Mouse (Mus musculus) heart, adult 8-10 months (tissue): ENCODE measurements at regions not wholly inside any gene's neighbourhood (a gene's known extent, or its start where the extent isn't known, plus 50 kb on each side); places are given as distances from the start of the nearest gene placed in this dataset.

Experiments
- DNase-seq: peaks from one replicate; pipeline ENCODE4 v3.0.0; 2022; ENCODE audit warnings: low spot score

GRCm38 (mm10) chr2:117399487-117399886, 56.7 kb upstream of the Rasgrp1 start:
- no peak for DNase-seq

GRCm38 (mm10) chr2:117403425-117404175, 60.8 kb upstream of the Rasgrp1 start:
- no peak for DNase-seq

DNA sequence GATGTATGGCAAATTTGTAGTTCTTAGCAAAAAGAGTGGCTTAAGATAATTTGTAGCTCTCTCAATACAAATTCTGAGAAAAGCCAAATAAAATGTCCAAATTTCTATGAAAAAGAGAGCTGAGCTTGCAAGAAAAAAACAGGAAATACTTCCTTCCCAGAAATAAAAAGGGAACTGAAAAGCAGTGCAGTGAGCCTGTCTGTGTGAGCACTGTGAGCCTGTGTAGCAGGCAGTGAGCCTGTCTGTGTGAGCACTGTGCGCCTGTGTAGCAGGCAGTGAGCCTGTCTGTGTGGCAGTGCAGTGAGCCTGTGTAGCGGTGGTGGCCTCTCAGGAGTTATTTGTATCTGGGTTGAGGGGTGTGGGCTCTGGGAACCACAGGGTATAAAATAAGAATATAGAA, 62.7 kb upstream of the Rasgrp1 start:
- no peak for DNase-seq

- no peak for DNase-seq
These were observed 65.4 kb upstream of the Rasgrp1 start for GRCm38 (mm10) chr2:117408241-117408640.

- DNase-seq: no peak
These were observed 69.3 kb upstream of the Rasgrp1 start for GRCm38 (mm10) chr2:117412045-117412606.

DNA sequence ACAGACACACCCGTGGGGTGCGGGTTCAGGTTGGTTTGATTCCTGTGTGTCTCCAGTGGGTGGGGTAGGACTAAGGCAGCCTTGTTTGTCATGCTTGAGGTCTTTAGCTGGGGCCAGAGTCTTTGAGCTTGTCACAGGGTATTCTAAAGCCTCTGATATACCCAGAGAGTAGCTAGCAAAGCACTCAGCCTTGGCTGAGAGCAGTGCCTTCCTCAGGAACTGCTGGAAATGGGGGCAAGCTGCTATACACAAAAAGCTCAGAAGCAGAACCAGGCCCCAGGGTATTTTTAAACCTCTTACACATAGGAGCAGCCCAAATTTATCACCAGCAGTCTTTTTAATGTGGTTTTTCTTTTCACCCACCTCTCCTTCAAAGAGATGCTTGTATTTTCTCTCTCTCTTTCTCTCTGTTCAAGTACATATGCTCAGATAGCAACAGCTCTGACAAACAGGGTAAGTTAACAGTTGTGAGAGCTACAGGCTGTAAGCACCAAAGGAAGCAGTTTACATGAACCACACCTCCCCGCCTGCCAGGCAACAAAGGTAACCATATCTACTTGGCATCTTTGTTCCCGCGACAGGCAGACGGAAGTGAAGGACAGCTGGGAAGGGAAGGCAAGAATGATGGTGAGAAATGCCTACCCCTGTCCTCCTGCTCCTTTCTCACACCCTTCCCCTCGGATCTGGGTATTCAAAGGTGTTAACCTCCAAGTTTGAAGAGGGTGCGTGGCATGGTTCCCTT, 74.6 kb upstream of the Rasgrp1 start:
- no peak for DNase-seq

DNA sequence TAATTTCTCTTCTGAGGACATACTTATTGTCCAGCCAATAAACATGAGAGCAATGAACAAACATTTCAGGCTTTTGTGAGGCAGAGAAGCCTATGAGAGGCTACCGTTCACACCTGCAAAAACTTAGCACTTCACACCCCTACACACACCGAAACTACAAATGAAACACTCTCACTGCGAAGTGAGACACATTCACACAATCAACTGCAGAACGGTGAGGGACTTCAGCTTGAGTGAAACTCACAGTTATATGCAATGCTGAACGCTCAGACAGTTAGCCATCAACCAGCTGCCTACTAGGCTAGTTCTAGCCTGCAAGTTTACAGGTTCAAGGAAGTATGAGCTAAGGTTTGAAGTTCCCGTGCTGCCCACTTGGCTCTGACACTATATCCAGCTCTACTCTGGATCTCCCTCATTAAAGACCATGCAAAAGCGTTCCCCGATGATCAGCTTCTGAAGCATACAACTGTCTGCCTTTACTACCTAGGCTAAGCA, 75.4 kb upstream of the Rasgrp1 start:
- DNase-seq: no peak

- DNase-seq: no peak
These were observed 75.9 kb upstream of the Rasgrp1 start for GRCm38 (mm10) chr2:117418711-117419110.

GRCm38 (mm10) chr2:117421376-117421775, 78.6 kb upstream of the Rasgrp1 start:
- no peak for DNase-seq

- no peak for DNase-seq
These were observed 80.0 kb upstream of the Rasgrp1 start for GRCm38 (mm10) chr2:117422756-117423155.

GRCm38 (mm10) chr2:117429205-117429604, 86.4 kb upstream of the Rasgrp1 start:
- no peak for DNase-seq

DNA sequence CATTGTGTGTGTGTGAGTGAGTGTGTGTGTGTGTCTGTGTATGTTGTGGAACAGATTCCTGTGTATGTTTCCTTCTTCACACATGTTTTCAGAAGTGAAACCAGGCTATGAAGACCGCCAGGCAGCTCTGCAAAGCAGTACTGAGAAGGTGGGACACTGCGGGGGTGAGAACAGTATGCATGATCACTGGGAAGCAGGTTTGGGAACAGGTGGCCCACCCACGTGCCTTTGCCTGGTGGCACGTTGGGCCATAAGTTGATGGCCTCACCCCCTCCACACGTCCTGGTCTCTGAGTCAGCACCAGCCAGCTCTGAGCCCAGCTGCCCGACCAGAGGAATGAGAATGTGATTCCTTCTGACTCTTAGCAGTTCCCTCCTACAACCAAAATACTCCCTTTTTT, 89.2 kb upstream of the Rasgrp1 start:
- no peak for DNase-seq

- no peak for DNase-seq
These were observed 90.1 kb upstream of the Rasgrp1 start for GRCm38 (mm10) chr2:117432923-117433322.

DNA sequence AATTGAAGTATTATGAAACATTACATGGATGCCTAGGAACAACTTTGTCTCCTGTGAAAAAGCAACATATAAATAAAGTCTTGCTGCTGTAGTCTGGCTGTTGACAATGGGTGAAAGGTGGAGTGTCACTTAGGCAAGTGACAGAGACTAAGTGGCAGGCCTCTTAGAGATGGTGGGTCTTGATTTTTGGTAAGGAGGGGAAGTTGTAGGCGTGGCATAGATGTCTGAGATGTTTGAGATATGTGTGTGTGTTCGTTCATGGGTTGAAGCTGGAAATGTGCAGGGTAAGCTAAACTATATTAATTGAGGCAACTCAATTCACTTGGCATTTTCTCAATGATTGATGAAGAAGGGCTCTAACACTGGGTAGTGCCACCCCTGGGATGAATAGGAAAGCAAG, 90.7 kb upstream of the Rasgrp1 start:
- DNase-seq: no peak

DNA sequence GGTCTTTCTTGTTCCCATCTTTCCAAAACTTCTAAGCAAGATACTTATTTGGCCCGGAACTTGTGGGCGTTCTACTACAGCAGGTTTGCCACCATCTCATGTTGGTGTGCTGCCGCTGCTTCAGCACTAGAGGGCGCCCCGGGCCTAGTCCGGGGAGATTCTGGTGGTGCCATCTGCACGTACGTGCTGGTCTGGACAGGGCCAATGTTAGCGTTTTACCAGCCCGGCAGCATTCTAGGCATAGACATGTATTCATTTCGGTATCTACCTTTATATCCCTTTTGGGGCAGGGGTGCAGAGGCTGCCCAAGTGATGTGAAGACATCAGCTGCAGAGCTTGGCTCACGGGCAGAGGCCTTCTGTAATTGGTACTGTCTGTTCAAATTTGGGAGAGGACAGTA, 95.3 kb upstream of the Rasgrp1 start:
- no peak for DNase-seq

DNA sequence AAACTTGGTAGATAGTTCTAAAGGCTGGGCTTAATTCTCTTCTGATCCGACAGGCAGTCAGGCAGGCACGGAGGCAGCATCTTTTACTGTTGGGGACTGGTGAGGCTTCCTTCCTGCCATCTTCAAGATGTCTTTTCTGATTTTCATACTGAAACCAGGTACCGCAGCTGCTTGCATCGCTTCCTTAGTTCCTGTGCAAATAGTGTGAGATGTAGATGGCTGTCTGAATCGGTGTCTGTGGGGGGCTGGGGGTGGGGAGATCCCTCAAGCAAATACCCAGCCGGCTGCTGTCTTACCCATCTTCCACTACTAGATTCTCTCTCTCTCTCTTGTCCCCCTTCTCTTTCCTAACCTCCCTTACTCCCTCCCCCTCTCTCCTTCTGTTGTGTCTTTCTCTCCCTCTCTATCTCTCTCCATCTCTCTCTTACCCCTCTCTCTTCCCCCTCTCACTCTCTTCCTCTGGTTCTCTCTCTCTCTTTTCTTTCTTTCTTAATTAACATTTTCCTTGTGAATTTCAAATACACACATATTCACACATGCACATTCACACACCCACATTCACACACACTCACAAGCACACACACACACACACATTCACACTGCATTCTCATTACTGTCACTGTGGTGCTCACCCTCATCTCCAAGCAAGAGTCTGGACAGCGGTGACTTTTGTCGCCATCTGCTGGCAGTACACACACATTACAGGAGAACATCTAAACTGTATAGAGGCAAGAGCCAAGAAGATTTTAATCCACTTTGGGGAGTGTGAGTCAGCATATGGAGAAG, 96.0 kb upstream of the Rasgrp1 start:
- DNase-seq: peak; percentile 45

DNA sequence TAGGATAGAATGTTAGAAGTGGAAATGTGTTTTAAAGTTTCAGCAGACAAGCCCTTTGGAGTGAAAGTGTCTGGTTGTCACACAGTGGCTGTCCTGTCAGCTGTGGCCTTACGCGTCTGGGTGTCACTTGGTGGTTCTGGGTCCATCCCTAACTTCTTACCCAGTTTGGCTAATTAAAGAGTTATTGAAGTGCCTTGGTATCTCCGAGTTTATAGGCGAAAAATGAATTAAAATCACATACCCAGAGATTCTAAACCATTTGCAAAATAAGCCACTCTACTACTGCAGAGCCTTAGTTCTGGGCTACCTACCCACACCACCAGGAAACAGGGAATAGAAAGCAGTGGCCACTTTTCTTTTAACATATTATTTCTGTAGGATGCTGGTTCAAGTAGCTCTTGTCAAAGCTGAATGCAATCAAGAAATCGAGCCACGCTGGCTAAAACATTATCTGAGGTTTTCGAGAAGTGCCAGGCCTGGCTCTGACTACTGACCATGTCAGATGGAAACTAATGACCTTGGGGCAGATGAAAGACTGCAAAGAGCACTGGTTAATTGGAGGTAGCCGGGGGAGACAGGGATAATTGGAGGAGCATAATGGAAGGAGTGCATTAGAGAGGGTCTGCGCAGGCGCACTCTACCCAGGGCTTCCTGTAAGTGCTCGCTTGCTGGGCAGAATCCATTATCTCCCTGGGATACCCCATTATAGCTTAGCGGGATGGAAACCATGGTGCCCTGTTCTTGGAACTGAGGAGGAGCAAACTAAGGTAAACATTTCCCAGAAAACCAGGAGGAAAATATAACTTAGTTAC, 96.8 kb upstream of the Rasgrp1 start:
- no peak for DNase-seq

DNA sequence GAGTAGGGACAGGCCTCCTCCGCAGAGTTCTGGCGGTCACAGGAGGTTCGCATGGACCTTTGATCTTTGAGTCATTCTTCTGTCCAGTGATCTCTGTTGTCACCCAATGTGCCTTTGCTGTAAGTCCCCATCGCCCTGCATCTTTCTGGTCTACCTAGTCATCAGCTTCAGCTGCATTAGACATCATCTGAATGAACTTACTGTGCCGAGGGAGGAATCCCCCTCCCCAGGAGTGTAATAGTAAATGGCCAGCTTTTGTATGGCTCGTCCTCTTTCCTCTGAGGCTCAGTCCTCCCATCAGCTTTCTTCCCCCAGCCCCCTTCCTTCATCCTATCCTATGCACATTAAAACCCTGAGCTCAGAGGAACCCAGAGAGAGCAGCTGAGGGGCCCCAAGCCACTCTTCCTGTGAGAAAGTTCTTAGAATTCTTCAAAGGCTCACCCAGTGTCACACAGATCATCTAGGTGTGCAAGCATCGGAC, 98.0 kb upstream of the Rasgrp1 start:
- no peak for DNase-seq

GRCm38 (mm10) chr2:117442862-117443261, 100.1 kb upstream of the Rasgrp1 start:
- no peak for DNase-seq

GRCm38 (mm10) chr2:117444671-117445070, 101.9 kb upstream of the Rasgrp1 start:
- DNase-seq: no peak

- no peak for DNase-seq
These were observed 104.1 kb upstream of the Rasgrp1 start for GRCm38 (mm10) chr2:117446876-117447275.
